Mouse (Mus musculus) testis, adult 2 months (tissue): ENCODE data around the gene Naglu.

Source experiments
- CTCF ChIP-seq: fragments of 200-500 bp; IDR thresholded peaks from 2 replicates; pipeline ENCODE4 v1.5.1; 2012; ENCODE audit warnings: low read depth, mild to moderate bottlenecking, inconsistent platforms, low read length, moderate library complexity; ENCODE audit not compliant: control insufficient read depth, insufficient read depth, insufficient replicate concordance
- POLR2A ChIP-seq: fragments of 200-500 bp; IDR thresholded peaks from 2 replicates; pipeline ENCODE4 v1.6.1; 2012; ENCODE audit warnings: low read depth, mild to moderate bottlenecking, inconsistent platforms, low read length, moderate library complexity; ENCODE audit not compliant: control insufficient read depth

GRCm38 (mm10) chr11:101094930-101095313, 25.1 kb downstream of the Naglu start:
- TF ChIP-seq CTCF, result no peak
- no peak for TF ChIP-seq POLR2A
